Mouse (Mus musculus) layer of hippocampus, adult 18-20 months (tissue): ENCODE measurements around the gene Hexim2. TPM values are rescaled to one million over a fixed set of nuclear protein-coding genes. Genes with fewer than 3 reads are reported as not detected.

ENCODE experiments used
- DNase-seq, 2 experiments: peaks; one replicate each; pipeline ENCODE4 v3.0.0; 2022; ENCODE audit warnings: low spot score in 2 of 2
- total RNA-seq, 2 experiments: library from RNA; stranded (reverse); gene quantifications; 2 replicates each; pipeline ENCODE4 v1.2.3; 2021

The Hexim2 gene
- total RNA-seq, 2 experiments from 2014 or later: 11.2 to 12.5 TPM

DNA sequence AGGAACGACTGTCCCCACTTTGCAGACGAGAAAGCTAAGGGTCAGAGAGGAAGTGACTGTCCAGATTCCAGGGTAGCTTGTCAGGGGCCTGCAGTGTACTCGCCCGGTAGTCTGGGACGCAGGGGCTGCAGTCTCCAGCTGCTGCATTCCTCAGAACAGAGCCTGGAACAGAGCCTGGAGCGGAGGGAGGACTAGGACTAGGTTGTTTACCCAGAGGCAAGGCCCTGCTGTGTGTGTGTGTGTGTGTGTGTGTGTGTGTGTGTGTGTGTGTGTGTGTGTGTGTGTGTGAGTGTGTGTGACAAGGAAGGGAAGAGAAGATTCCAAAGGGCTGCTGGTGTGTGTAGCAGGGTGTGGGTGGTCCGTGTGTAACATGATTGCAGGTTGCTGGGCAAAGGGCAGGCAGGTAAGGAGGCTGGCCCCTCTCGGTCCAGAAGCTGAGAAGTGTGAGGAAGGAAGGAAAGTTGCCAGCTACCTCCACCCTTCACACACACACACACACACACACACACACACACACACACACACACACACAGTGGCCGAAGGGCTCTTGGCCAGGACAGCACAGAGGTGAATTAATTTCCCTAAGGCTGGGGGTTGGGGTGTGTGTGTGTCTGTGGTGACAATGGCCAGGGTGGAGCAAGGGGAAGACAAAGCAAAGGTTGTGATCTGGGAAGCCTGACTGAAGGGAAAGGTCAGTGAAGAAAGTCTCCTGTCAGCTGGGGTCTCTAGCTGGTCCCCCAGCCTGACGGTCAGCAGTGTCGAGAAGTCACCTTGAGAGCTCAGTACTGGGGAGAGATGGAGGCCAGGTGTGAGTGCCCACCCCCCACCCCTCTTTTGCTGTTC is 9.1 kb downstream of the Hexim2 start:
- no peak for DNase-seq

DNA sequence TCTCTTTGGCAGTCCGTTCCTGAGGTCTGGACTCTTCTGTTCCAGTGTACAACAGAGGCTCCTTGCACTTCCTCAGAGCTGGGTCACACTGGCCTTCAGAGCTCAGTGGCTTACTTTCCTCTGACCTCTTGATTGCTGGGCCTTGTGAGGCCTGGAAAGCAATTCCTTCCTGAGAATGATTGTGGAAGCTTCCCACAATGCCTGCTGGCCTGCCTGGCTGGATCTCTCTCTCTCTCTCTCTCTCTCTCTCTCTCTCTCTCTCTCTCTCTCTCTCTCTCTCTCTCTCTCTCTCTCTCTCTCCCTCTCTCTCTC is 9.7 kb downstream of the Hexim2 start:
- no peak for DNase-seq

DNA sequence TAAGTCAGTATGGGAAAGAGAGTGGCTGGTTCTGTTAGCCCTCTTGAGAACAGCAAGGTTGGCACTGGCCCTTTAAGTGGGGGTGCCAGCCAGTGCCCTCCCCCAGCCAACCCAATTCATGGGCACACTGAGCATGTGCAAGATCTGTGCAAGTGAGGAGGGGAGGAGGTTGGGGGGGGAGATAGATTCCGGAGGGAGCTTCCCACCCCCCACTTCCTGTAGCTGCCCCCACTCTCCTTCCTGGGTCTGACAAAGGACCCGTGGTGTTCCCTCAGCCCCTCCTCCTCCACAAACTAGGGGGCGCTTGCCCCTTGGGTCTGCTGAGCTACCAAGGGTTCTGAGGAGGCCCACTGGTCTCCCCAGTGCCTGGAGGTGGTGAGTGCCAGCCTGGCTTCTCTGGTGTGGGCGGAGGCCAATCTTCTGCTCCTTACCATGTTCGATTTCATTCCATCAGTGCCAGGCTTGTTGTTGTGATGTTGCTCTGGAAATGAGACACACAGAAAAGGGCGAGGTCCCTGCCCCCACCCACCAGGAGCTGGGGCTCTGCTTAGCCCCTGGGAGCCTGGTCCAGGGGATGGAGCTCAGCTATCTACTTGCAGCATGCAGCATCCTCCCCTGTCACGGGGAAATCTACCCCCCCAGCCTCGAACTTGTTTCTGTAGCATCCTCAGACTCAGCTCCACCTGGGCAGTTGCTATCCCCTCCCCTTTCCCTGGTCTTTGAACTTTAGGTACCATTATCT is 10.4 kb downstream of the Hexim2 start:
- DNase-seq: peak; percentile 84 to 93

DNA sequence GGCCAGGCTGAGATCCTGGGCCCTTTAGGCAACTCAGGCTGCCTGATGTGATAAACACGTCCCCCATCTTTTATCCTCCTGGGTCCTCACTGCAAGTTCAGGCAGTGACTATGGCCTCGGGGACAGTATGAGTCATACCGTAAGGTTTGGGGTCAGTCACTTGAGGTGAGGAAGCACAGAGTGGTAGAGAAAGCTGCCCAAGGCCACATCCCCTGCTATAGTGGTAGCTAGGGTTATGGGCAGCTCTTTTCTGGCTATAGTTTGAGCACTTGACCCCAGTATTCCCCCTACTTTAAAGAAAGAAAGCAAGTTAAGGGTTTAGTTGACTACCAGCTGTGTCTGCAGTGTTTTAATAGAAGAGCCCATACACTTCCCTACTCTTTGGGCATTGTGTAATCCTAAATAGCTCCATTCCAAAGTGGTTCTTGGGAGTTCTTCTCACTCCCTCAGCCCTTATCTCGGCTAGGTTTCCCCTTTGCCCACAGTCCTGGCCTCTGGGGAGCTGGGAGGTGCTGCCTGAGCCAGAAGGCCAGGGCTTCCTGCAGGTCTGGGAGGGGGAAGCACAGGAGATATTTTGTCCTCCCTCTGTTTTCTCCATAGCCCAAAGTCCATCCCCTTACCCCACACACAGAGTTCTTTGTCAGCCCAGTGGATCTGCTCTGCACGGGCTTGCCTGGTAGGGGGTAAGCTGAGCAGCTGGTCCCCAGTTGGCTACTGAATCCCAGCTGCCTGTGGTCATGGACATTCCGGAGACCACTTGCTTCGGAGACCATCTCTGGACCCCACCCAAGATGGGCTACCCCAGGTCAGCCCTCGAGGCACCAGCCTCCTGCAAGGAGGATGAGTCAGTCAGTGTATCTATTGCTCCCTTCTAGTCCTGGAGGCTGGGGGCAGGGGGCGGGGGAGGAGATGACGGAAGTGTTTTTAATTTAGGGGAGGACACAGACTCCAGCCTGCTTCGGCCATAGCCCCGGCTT is 12.4 kb downstream of the Hexim2 start:
- no peak for DNase-seq

DNA sequence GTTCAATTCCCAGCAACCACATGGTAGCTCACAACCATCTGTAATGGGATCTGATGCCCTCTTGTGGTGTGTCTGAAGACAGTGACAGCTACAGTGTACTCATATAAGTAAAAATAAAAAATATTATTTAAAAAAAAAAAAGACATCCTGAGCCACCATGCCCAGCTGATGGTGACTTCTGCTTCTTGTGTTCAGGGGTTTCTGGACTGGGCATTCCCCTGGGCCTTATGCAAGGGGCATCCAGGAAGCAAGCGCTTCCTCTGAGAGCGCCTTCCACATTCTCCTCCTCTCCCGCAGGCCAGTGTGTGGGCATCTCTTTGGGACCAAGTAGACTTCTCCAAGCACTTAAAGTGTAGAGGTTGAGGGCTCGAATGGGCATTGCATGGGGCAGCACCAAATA is 14.2 kb downstream of the Hexim2 start:
- no peak for DNase-seq

DNA sequence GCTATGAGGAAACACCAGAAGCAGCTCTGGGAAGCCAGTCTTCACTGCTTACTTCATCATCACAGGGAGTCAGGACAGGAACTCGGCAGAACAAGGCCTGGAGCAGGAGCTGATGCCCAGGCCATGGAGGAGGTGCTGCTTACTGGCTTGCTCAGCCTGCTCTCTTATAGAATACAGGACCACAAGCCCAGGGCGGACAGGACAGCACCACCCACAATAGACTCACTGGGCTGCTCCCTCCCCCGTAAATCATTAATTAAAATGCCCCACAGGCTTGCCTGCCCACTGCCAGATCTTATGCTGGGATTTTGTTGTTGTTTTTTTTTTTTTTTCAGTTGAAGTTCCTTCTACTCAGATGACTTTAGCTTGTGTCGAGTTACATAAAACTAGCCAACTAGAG is 15.5 kb downstream of the Hexim2 start:
- DNase-seq: no peak

- no peak for DNase-seq
Observed at GRCm38 (mm10) chr11:103149771-103150170, 17.5 kb downstream of the Hexim2 start.

DNA sequence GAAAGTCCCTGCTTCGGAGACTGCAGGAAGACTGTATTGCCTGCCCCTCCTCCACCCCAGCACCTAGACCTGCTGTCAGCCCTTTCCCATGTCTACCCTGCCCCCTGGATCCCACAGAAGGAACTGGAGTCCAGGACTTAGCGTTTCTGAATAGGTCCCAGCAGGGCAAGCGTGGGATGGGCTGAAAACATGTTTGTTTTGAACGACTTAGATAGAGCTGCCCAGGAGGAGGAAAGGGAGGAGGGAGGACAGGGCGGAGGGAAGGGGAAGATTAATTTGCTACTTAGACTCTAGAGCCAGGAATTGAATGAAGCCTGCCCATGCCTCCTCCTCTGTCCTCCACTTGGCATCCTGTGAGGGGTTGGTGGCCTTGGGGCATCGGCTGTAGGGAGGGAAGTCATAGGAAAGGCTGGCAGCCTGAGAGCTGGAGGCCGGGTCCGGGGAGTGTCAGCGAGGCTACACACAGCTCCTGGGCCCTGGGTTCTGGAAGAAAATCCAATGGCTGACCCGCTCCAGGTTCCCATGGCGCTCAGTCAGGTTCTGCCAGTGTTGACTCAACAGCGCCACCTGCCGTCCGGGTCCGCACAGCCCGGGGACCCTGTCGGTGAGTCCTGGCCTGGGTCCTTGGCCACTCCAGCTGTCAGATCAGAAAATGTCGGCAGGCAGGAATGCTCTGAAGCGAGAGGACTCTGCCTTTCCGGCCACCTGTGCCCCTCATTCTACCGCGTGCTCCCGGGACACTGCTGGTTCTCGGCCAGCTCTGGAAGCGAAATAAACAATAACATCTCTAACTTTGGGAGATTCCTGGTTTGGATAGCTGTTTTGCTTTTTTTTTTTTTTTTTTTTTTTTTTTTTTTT is 26.6 kb downstream of the Hexim2 start:
- DNase-seq: peak; percentile 86 to 96

DNA sequence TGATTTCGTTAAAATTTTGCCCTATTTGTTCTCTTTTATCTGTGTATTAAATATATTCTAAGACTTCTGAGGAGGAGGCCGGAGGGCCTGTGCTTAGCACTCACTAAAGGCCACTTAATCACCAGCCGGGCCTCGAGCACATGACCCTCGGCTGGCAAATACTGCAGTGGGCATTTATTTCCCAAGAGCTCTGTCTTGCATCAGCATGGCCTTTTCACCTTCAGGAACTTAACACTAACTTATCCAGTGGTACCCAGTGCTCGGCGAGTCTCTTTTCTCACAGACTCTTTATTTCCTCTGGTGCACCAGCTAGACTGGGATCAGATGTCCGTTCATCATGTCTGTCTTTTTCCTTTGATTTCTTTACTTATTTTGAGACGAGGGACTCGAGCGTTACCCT is 28.5 kb downstream of the Hexim2 start:
- DNase-seq: no peak

DNA sequence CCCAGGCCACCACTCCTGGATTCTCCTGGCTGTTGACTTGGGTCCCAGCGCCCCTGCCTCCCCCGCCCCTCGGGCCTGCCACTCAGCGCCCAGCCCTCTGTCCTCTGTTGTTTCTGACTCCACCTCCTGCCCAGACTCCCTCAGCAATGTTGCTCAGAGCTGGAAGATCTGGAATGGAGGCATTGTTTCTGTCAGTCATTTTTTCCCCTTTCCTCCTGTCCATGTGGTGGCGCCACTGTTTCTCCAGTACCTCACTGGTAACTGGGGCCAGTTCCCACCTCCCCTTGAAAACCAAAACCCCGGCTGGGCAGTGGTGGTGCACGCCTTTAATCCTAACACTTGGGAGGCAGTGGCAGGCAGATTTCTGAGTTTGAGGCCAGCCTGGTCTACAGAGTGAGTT is 29.2 kb downstream of the Hexim2 start:
- DNase-seq: no peak

DNA sequence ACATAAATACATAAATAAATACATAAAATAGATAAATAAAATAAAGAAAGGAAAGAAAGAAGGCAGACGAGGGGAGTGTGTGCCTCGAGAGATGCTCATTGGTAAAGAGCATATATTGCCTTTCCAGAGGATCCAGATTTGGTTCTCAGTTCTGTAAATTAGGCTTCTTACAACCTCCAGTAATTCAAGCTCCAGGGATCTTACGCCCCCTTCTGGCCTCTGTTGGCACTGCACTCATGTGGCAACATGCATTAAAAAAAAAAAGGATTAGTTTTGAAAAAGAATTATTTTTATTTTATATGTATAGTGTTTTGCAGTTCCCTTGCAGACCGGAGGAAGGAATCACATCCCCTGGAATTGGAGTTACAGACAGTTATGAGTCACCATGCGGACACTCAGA is 29.9 kb downstream of the Hexim2 start:
- DNase-seq: no peak

GRCm38 (mm10) chr11:103164391-103164790 is 32.2 kb downstream of the Hexim2 start:
- DNase-seq: no peak

DNA sequence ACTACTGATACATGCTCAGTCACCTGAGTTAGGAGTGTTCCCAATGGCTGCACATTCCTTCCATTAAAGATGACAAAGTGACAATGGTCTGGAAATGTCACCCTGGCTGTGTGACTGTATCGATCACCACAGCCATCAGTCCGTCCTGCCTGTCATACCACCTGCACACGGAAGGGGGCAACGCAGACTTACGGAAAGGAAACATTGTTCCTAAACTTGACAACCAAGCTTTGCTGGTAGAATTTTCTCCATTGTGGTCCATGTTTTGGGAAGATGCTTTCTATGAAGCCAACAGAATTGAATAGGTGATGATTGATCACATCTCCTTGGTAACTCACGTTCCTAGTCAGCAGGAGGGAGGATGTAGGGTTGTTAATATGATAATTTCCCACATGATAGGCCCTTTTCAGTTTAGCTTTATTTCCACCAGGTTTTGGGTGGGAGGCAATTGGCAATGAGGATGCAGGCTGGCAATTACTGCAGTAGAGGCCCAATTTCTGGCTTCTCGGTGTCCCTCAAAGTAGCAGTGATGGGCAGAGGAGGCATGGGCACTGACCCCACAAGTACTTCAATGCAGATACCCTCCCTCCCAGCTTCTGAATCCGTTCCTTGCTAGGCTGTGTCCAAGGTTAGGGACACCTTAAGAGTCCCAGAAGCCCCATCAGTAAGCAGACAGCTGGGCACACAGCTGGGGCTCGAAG is 36.6 kb downstream of the Hexim2 start:
- DNase-seq: peak; percentile 77 to 92

- no peak for DNase-seq
Observed at GRCm38 (mm10) chr11:103169664-103170063, 37.4 kb downstream of the Hexim2 start.

DNA sequence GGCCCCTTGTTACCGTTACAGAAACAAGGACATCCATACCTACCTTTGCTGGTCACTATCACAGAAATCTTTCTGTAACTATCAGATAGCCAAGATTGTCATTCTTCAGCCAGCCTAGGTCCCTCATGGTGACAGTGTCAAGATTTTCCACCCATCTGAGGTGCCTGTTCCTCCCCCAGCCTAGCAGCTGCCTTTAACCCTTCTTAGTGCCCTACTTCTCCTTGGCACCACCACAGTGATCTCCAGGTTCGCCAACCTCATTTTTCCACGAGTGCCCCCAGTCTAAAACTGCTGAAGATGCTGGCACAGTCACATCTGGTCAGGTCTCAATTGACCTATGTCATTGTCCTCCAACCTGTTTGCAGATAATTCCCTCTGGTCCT is 37.9 kb downstream of the Hexim2 start:
- DNase-seq: no peak

DNA sequence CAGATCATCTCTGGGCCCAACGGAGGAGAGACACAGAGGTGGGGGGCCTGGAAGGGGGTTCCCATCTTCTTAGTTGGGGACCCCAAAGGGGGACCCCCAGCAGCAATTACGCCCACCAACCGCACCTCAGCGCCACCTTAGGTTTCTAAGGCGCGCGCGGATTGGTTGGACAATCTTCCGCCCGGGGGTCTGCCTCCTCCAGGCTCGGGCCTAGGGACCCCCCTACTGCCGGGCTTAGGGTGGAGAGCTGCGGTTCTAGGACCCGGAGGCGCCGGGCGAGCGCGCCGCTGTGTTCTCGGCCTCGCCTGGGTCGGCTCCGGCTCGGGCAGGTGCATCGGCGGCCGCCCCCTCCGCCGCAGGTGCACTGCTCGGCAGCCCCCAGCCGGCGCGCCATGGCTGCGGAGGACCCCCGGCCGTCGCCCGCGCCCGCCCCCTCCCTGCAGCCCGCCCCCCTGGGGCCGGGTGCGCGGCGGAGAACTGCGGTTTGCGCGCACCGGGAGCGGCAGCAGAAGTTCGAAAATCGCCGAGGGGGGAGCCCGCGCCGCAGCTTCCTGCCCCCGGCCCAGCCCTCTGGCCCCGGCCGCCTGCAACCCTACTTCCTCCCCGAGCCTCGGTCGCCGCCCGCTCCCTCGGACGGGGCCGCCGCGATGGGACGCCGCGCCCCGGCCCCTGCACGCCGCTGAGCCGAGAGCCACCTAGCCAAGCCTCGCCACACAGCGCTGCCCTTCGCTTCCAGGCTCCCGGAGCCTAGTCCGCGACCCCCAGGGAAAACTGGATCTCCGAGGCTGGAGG is 38.5 kb downstream of the Hexim2 start, which contains the start of gene Fmnl1:
Gene Fmnl1, plus strand, starts transcription at position 614 of the 792 bp plus-strand sequence.
- no peak for DNase-seq

- no peak for DNase-seq
Observed at GRCm38 (mm10) chr11:103171286-103171620, 39.0 kb downstream of the Hexim2 start.

- no peak for DNase-seq
Observed at GRCm38 (mm10) chr11:103171703-103172391, 39.6 kb downstream of the Hexim2 start.
